Mouse (Mus musculus) T-helper 17 cell (primary cell): ENCODE measurements at regions not wholly inside any gene's neighbourhood (a gene's known extent, or its start where the extent isn't known, plus 50 kb on each side); places are given as distances from the start of the nearest gene placed in this dataset.

ENCODE experiments used
- in situ Hi-C, 2 experiments: fragments of 300-600 bp; cut with MboI, MseI; formaldehyde crosslinking; loops; 1 replicate in 1 of 2; 2 replicates in 1 of 2; pipeline ENCODE4 v1.15.1; 2025; ENCODE audit warnings: high pct_unique_total_duplicates in 2 of 2

DNA sequence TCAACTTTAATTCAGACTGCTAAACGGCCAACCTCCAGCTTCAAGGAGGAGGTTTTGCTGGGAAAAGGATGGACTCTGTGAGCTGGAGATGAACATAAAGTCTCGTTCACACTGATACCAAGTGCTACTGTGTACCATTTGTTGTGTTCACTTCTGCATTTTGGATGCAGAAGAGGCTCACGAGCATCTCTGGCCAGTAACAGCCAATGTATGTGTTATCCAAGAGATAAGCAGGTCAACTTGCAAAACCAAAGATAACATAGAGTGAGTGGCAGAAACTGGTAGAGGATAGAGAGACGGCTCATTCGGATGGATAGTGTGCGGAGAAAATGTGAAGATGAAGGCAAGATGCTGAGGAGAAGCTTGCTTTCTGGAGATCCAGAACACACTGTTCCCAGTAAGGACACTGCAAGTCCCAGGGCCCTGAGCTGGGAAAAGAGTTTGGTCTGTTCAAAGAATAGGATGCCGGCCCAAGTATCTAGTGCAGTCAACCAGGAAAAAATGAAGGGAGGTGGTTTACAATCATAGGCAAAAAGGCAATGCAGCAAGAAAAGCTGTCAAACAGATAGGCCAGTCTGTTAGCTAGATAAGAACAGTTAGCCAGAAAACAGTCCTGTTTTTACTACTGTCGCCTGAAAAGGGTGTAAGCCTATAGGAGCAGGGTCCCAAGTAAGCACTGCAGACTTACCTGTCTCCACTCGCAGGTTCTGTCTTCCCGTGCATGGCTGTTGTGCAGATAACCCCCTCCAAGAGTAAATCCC is 145.7 kb upstream of the Bmp4 start:
- in situ Hi-C loops: no loop called here

DNA sequence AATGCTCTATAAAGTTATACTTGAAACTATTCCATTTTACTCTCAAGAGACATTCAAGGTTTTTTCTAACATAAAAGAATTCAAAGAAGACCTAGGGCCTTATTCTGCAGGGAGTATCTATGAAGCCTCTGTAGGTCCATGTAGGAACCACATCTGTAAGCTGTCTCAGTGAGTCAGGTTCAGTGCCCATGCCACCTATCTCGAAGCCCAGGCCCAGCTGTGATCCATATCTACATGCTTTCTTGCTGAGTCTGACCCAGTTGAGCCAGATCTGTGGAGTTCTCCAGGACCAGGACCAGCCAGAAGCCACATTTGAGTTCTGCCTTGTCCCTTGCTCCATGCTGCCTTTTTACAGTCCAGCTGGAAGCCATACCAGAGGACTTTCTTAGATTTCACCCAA is 142.2 kb upstream of the Bmp4 start:
- in situ Hi-C loops: no loop called here

DNA sequence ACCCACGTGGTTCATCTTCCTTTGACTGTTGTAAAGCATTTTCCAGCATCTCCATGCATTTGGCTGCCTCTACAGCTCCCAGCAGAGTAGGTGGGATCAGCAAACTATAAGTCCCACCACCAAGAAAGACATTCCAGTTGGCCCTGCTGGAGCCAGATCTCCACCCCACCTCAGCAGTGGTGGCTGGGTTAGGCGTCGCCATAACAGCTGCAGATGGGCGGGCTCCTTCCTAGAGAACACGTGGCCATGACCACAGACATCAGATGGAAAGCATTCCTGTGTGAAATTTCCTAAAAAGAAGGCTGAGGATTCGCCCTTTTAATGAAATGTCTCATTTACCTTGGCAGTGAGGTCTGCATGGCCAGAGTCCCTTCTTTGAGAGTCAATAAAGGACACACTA is 140.0 kb upstream of the Bmp4 start:
- in situ Hi-C loops: no loop called here

- in situ Hi-C loops: no loop called here
These were observed 138.7 kb upstream of the Bmp4 start for GRCm38 (mm10) chr14:46529086-46529715.

DNA sequence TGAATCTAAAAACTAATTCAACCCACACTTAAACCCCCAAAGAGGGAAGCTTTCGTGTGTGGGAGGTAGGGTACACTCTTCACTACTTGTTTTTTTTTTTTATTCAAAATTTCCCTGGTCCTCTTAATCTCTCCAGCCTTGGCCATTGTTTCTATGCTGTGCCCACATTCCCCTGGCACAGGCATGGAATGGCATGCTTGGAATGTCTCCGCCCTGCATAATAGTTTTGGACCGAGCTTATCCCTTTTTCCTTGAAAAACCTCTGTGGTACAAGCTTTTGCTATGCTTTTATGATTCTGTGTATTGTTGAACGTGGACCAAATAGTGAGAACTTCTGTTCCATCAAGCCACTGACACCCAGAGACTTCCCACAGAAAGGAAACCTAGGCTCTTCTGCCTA is 126.8 kb upstream of the Bmp4 start:
- in situ Hi-C loops: no loop called here

DNA sequence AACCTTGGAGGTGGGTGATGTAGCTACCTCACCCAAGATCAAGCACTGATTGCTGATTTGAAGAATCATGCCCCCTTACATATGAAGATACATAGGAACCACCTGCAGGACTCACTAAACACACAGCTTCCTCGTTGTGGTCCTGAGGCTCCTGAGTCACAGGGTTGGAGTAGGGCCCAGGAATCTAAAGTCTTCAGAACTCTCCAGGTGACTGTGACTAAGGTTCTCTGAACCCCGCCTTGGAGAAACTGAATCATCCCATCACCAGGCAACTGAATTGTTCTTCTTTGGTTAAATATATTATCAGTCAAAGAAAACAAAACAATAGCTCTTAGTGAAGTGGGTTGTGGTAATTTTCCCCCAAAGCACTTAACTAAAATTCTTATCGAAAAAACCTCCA is 125.8 kb upstream of the Bmp4 start:
- in situ Hi-C loops: no loop called here

DNA sequence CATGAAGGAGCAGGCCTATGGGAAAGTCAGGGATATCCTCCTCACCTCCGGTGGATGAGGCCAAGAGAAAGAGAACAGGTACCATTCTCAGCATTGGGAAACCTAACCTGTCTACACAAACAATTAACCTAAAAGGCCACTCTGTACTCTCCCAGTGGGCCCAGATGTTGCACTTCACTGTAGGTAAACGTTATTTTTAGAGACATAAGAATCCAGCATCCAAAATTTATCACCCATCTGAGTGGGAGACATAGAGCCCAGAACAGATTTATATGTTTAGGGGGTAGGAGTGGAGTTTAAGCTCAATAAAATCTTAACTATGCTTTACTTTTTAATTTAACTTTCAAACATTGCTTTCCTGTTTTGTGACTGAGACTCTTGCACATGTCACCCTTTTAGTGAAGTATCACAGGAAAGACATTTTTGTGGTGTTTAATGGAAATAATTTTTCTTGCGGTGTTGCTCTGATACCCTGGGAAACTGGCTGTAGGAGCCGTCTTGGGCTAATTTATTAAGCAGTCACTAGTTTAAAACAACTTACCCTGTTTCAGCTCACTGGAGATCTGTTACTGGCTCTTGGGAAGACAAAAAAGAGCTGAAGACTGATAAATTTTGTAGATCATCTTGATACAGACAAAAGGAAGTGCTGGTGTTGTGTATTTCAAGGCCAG is 123.9 kb upstream of the Bmp4 start:
- in situ Hi-C loops: no loop called here

- in situ Hi-C loops: no loop called here
These were observed 121.6 kb upstream of the Bmp4 start for GRCm38 (mm10) chr14:46512118-46512517.

DNA sequence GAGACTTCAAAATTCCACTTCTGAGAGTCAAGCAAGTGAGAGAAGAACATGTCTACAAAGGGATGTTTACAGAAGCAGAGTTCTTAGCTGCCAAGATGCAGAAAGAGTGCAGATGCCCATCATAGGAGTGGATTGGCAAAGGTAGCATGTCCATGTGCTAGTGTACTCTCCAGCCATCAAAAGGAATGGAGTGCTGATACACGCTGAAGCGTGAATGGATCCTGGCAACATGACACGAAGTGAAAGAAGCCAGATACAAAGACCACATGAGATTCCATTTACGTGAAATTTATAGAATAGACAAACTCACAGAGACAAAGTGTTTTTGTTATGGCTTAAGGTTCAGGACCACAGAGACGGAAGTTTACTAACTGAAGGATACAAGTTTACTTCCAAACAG is 118.4 kb upstream of the Bmp4 start:
- in situ Hi-C loops: no loop called here

DNA sequence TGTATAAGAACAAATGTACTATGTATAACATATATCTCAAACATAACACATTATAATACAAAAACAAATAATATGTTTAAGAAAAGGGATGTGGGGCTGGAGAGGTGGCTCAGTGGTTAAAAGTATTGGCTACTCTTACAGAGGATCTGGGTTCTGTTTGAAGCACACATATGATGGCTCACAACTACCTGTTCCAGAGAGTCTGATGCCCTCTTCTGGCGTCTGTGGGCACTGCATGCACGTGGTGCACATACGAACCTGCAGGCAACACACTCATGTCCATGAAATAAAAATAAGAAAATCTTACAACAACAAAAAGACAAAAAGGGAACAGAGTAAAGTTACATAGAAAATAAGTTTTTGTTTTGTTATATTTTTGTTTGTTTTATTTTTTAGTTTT is 114.8 kb upstream of the Bmp4 start:
- in situ Hi-C loops: no loop called here

GRCm38 (mm10) chr14:46491601-46492000 is 101.1 kb upstream of the Bmp4 start:
- in situ Hi-C loops: no loop called here

GRCm38 (mm10) chr14:46491182-46491581 is 100.7 kb upstream of the Bmp4 start:
- in situ Hi-C loops: no loop called here

- in situ Hi-C loops: no loop called here
These were observed 97.1 kb upstream of the Bmp4 start for GRCm38 (mm10) chr14:46487551-46487950.

DNA sequence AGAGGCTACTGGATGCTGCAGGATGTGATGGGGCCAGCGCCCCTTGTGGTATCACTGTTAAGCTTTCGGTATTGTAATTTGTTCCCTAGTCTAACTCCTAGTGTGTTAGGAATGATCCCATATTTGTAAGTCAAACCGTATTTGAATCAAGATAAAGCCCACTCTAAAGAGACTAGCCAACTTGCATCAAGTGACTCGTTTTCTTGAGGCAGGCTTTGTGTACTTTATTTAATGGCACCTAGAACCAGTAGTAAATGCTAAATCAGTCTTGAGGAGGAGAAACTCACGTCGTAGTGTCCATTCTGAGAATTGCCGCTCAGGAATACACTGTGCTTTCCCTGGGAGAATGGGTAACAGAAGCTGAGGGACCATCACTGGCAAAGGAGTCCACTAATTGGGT is 89.9 kb upstream of the Bmp4 start:
- in situ Hi-C loops: no loop called here

DNA sequence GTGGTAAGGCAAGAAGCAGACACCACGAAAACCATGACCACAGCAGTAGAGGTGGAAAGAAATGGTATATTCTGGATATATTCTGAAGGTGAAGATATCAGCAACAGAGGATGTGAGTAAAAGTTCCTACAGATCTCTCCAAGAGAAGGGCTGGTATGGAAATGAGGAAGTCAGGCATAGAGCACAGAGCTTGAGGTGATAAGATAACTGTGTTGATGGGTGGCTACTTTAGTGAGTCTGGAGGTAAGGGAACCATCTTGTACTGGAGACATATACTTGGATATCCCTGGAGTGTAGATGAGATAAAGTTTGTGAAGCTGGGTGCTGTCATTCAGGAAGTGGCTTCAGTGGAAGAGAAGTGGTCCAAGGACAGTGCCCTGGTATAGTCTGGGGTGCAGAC is 85.5 kb upstream of the Bmp4 start:
- in situ Hi-C loops: no loop called here

- in situ Hi-C loops: no loop called here
These were observed 72.5 kb upstream of the Bmp4 start for GRCm38 (mm10) chr14:46462967-46463366.

- in situ Hi-C loops: no loop called here
These were observed 71.5 kb upstream of the Bmp4 start for GRCm38 (mm10) chr14:46461960-46462359.

- in situ Hi-C loops: no loop called here
These were observed 64.0 kb upstream of the Bmp4 start for GRCm38 (mm10) chr14:46454500-46454899.

GRCm38 (mm10) chr14:46441696-46442095 is 51.2 kb upstream of the Bmp4 start:
- in situ Hi-C loops: no loop called here
